Mouse (Mus musculus): ENCODE results near the gene Eif1ad.
"Not testable (repeated sequence)": the region's sequence is repeated elsewhere in the genome, so short reads cannot be mapped to it uniquely, and the experiment has no call there.

The Eif1ad gene

DNA sequence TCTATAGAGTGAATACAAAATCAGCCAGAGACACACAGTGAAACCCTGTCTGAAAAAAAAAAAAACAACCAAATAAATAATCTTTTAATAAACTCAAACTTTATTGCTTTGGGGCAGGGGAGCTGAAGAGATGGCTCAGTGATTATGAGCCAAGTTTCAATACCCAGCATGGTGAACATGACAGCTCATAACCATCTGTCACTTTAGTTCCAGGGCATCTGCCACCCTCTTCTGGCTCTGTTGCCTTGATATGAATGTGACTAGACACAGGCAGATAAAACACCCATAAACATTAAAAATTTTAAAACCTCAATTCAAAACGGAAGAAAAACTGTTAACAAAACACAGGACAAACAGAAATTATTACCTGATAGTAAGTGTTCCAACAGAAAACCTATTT lies 10.9 kb downstream of the Eif1ad start:
- no peak for DNase-seq (ENCODE audit: low read depth)

DNA sequence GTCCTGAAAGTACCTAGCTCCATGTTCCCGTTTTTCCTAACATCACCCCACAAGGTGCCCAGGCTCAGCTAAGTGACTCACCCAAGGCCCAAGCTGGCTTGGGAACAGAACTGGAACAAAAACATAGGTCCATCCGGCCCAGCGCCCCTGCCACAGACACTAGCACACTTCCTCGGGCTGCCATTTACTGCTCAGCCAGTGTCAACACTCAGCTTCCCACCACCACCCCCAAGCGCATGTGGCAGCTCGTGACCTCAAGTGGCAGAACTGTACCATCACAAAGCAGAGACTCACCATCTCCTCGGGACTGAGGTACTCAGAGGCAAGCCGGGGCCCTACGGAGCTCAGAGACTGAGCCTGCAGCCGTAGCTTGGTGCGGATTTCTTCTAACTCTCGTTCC lies 16.8 kb downstream of the Eif1ad start:
- no peak for DNase-seq (ENCODE audit: low read depth)

DNA sequence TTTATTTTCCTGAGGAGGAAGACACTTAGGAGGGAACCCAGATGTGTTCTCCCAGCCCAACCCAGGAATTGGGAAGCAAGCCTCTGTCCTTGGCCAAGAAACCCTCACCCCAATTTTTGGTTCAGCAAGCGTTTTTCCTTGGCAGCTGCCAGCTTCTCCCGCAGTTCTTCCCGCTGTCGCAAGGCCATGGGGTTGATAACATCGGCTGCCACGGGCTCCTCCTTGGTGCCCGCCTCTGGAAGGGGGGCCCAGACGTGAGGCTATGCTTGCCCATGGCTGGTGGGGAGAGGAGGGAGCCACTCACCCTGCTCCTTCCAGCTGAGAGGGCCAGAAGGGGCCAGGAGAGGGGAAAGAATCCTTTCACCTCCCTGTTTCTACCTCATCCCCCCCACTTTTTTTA lies 18.2 kb downstream of the Eif1ad start:
- no peak for DNase-seq (ENCODE audit: low read depth)

DNA sequence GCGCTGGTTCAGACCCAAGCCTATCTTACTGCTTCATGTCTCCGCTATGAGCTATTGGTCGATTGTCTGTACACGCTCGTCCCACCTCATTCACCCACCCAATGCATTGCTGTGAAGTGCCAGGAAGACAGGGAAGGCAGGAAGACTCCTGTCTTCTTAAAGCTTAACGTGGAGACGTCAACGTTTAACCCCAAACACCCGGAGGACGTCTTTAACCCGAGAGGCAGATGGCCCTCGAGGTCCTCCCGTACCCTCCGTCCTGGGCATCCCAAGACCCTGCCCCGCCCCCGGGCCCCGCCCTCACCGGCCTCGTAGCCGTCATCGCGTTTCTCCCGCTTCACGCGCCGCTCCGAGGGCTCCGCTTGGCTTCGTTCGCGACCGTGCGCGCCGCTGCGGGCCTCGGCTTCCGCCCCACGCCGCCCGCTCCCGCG lies 21.5 kb downstream of the Eif1ad start:
- no peak for DNase-seq (ENCODE audit: low read depth)

DNA sequence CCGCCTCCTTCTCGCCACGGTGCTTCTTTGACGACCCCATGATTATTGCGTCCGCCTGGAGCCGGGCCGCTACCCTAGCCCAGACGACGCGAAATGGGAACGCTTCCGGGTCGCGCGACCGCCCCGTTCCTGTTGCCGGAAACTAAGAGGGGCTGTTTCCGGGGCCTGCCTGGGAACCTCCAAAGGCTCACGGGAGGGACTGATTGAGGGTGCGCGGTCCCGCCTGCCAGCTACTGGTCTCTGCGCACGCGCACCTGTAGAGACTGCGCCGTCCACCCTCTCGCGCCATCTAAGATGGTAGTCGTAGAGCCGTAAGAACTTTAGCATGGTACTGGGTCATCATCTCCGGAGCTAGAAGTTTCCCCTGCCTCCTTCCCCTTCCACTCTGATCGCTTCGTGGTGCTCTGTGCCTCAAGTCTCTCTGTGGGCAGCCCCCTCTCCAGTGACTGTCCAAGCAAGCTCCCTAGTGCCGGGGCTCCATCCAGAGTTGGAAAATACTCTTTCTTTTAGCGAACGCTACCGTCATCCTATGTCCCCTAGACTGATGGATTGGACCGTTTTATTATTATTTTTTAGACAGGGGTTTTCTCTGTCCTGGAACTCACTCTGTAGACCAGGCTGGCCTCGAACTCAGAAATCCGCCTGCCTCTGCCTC lies 22.2 kb downstream of the Eif1ad start, which contains the start of gene Sart1:
Gene Sart1 (minus strand): TSS at position 116 of the 655 bp plus-strand sequence.
- peak; percentile 97 for DNase-seq (ENCODE audit: low read depth)

DNA sequence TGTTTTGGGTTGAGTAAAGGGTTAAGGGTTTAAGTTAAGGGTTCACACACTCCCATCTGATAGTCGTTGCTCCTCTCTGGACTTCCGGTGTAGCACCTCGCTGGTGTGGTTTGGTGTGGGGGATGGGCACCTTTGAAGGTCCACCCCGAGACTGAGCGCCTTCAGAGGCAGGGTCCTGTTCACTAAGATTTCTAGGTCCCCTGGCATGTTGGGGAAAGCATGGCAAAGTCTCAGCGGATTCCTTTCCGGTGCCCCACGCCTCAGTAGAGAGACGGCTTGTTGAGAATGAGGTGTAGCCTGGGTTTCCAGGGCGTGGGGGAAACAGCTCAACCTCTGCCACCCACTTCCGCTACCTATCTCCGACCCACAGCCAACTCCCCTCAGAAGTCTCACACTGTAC lies 23.1 kb downstream of the Eif1ad start:
- DNase-seq (ENCODE audit: low read depth) = peak; percentile 91

DNA sequence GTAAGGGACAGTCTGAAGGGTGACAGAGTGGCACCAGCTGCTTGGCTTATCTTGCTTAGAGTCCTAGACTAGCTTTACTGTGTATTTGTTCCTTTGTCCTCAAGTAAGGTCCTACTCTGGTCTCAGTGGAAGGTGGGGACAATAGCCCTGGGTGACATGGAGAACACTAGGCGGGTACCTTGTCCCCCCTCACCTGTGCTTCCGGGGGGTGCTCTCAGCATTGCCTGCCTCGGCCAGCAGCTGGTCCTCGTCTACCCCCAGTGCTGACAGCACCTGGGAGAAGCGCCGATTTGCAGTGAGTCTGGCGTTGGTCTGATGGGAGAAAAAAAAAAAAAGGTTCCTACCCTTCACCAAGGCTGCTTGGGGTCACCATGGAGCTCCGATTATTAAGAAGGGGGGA lies 23.9 kb downstream of the Eif1ad start:
- no peak for DNase-seq (ENCODE audit: low read depth)

DNA sequence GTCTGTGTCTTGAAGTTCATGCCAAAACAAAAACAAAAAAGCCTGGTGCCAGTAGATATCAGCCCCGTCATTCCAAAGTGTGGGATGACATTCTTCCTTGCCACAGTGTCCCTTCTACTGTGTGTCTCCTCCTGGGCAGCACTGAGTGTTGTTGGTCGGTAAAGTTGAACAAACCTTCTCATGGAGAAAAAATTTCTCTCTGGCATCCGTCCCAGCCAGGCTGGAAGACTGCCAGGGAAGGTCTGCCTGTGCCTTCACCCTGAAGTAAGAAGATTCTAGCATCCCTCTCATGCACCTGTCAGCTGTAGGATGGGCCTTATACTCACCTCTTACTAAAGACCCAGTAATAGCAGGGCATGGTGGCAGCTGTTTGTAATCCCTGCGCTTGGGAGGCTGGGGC lies 26.4 kb downstream of the Eif1ad start:
- DNase-seq (ENCODE audit: low read depth) = no peak

DNA sequence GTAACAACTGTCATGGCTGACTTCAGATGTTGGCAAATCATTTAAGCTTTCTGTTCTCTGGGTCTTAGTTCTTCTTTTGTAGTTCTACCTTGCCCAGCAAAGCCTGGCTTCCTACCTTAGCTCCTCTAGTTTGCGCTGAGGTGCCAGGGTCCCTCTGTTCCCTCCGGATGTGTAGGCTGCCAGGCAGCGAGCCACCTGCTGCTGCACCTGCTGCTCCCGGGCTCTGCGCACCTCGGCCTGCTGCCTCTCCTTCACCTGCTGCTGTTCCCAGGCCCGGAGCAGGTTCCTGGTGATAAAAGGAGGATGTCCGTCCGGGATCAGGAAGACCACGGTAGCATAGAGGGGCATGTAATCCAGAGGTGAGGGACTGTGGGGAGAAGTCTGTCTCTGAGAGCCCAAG lies 27.6 kb downstream of the Eif1ad start:
- no peak for DNase-seq (ENCODE audit: low read depth)

DNA sequence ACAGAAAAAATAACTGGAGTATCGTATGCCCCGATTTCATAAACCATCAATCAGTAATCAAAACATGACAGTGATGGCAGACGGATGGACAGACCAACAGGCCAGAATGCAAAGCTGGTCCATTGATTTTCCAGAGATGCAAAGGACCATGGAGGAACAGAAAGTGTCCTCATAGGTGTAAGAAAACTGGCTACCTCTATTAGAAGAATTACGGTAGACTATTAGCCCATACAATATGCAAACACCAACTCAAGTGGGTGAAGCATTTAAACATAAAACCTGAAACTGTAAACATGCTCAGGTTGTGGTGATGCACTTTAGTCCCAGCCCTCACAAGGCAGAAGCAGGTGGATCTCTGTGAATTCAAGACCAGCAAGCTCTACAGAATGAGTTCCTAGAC lies 28.8 kb downstream of the Eif1ad start:
- DNase-seq (ENCODE audit: low read depth) = peak; percentile 19

DNA sequence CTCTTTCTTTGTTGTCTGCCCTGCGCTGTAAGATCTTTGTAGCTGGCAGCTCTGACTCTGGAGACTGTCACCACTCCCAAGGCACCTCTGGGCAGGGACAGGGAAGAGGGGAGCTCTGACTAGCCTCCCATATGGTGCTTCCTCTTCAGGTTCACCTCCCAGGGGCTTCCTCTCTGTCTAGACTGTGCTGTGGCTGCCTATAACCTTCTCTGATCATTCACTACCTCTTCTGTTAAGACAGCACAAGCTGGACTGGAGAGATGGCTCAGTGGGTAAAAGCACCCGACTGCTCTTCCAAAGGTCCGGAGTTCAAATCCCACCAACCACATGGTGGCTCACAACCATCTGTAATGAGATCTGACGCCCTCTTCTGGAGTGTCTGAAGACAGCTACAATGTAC lies 34.5 kb downstream of the Eif1ad start:
- DNase-seq (ENCODE audit: low read depth) = not testable (repeated sequence)

DNA sequence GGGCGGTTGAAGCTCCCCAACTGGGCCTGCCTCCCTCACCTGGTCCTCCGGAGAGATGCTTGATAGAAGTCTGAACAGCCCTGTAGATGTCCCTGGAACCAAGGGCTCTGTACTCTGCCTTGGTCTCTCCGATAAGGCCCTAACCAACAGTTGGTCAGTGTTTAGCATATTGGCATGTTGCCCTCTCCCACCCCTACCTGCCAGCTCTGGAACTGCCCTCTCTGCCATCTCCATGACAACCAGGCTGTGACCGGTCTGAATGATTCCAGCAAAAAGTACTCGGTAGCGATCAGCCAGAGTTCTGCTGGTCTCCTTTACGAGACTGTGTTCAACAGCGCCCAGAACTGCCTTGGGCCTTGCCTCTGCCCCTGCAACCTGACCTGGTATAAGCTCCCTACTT lies 35.8 kb downstream of the Eif1ad start, which contains the start of gene Tsga10ip:
Gene Tsga10ip (minus strand): TSS at position 234 of the 400 bp plus-strand sequence.
- DNase-seq (ENCODE audit: low read depth) = no peak

DNA sequence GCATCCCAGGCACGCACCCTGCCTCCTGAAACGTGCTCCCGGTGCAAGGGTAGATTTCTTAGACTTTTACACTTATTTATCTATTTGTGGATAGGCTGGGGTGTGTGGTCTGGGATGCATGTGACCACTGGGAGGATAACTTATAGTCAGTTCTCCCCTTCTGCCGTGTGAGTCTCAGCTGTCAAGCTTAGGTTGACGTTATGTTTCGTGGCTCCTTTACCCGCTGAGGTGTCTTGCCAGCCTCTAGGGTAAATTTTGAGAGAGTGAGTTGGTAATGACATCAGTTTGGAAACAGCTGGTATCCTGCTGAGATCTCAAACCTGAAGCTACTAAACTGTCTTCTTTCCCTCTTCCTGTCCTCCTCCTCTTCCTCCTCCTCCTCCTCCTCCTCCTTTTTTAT lies 39.4 kb downstream of the Eif1ad start:
- DNase-seq (ENCODE audit: low read depth) = peak; percentile 86

DNA sequence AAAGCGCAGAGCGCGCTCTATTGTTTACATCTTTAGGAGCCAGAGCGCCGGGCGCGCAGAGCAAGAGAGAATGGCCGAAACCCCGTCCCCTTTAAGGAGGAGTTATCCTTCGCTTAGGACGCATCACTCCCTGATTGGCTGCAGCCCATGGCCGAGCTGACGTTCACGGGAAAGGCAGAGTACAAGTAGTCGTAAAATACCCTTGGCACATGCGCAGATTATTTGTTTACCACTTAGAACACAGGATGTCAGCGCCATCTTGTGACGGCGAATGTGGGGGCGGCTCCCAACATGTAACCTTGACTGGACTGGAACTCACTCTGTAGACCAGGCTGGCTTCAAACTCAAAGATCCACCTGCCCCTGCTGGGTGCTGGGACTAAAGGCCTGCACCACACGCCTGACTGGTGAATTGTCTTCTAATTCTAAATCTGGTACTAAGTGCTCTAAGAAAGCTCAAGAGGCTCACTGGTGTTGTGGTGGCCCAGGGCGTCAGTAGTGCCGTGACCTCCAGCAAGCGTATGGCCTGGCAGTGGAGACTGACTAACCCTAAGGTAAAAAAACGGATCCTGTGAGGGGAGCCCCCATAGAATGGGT lies 40.1 kb downstream of the Eif1ad start:
- peak; percentile 89 for DNase-seq (ENCODE audit: low read depth)

DNA sequence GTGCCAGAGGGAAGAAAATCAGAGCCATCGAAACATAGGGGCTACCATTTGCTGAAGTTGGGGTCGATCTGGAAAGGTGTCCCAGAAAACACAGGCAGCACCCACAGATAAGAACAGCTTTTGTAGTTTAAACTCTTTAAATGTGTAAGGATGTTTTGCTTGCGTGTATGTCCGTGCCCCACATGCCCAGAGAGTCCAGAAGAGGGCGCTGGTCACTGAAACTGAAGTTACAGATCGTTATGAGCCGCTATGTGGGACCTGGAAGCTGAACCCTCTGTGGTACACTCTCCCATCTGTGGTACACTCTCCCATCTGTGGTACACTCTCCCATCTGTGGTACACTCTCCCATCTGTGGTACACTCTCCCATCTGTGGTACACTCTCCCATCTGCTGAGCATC lies 40.6 kb downstream of the Eif1ad start:
- DNase-seq (ENCODE audit: low read depth) = peak; percentile 92

DNA sequence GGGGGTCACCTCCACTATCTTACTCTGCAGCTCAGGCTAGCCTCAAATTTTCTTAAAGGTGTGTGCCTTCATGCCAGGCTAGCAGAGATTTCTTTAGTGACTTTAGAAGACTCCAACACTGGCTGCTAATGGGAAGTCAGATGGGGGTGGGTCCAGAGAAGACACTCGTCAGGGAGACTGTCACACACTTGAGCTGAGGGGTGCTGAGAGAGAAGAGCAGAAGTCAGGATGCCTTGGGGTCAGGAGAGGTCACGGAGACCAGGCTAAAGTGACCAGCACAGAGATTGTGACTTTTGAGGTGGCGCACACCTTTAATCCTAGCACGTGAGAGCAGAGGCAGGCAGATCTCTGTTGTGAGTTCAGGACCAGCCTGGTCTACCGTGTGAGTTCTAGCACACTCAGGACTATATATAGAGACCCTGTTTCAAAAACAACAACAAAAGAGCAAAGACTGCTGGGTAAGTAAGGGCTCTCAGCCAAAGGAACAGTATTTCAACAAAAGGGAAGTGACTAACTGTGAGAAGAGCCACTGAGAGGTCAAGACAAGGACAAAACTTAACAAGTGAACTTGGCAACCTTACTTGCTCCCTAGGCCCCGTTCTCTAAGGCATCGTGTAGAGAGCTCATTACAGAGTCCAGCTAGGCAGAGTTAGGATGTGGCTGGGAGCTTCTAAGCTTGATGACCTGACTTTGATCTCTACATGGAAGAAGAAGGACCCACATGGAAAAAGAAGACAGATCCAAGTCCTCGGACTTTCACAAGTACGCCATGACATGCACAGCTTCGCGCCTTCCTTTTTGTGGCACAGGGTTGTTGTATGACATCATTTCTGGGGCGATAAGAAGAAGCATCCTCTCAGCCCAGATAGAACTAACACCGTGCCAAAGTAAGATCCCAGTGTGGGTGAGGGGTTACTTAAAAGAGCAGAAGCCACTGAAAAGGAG lies 41.8 kb downstream of the Eif1ad start:
- DNase-seq (ENCODE audit: low read depth) = peak; percentile 59

DNA sequence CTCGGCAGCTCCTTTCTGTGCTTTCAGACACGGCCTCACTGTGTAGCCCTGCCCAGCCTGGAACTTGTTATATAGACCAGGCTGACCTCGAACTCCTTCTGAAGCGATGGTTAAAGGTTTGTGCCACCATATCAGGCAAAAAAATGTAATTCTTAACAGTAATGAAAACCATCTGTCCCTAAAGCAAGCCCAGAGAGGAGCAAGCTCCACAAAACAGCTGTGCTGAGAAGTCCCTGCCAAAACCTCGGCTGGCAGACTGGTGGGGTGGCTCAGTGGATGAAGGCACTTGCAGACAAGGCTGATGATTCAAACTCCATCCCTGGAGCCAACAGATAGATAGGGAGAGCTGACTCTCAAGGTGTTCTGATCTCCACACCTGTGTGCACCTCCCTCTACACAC lies 42.5 kb downstream of the Eif1ad start:
- DNase-seq (ENCODE audit: low read depth) = no peak

DNA sequence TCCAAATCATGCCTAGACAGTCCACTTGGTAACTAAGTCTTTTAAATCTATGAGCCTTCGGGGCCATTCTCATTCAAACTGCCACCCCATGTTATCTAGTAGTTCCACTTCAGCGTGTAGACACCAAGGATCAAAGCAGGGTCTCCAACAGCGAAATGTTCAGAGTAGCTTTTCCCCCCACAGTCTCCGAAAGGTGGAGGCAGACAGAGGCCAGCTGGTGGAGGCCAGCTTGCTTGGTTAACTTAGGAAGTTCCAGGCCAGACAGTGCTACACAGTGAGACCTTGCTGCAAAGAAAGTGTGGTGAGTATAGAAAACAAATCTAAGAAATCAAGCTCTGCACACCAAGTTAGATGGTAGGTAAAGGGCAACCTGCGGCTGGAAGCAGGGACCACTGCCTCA lies 44.1 kb downstream of the Eif1ad start:
- DNase-seq (ENCODE audit: low read depth) = no peak

DNA sequence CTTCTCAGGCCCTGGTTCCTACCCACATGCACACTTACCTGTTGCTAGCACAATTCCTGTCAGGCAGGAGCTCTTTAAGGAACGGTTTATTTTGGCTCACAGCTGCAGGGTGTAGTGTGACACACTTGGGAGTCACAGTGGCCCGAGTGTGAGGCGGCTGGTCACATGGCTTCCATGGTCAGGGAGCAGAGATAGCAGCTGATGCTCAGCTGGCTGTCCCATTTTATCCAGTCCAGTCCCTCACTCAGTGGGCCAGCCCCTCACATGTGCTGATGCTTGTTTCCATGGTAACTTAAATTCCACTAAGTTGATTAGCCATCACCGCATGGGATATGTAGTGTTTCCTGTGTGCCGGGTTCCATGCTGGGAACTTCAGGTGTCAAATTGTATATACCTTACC lies 45.4 kb downstream of the Eif1ad start:
- no peak for DNase-seq (ENCODE audit: low read depth)

DNA sequence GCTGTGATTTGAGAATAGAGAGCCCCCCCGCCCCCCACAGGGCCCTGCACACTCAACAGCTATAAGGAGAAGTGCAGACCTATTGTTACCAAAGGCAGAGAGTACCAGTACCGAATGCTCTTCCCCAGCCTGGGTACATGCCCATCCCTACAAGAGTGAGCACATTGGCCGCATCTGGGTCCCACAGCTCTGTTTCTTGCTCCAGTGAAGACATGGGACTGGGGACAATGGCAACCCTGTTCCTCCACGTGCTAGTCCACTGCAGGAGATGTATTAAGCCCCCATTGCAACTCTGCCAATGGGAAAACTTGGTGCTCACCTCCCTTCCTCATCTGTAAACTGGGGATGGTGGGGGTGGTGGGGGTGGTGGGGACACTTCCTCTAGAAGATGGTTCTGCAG lies 47.3 kb downstream of the Eif1ad start:
- DNase-seq (ENCODE audit: low read depth) = no peak

DNA sequence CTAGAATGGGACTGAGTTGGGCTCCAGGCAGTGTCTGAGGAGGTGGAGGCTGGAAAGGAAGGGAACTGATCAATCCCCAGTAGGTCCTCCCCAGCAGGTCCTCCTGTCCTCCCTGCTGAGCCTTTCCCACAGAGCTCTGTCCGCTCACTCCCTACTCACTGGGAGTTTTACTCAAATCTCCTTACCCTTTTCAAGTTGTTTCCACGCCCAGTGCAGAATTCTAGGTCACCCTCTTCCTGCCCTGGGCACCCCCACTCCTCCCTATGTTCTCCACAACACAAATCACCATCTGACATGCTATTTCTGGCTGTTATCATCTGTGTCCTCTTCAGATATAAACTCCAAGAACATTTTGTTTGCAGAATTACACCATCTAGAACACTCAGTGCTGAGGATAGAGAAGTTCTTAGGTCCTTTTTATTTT lies 48.0 kb downstream of the Eif1ad start:
- no peak for DNase-seq (ENCODE audit: low read depth)

DNA sequence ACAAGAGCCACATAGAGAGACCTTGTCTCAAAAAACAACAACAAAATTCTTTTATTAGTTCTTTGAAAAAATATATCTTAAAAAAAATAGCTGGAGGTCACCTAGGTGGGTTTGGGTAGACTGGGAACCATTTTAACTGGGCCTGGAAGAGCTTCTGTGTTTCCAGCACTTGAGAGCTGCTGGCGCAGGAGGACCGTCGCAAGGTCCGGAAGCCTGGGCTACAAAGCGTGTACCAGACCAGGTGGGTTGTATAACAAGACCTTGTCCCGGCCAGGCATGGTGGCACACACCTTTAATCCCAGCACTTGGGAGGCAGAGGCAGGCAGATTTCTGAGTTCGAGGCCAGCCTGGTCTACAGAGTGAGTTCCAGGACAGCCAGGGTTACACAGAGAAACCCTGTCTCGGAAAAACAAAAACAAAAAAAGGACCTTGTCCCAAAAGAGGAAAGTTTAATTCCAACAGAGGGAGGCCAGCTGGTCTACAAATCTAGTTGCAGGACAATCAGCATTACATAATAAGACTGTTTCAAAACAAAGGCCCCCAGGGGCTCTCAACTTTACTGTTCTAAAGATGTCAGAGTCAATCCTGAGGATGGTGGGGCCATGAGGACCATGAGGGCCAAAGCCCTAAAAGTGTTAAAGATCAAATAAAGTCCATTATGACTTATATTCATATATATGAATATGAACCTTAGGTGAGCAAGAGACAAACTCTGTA lies 52.4 kb downstream of the Eif1ad start:
- no peak for DNase-seq (ENCODE audit: low read depth)

All from induced T-regulatory cell, adult 2 months (primary cell).